Mouse (Mus musculus) heart, embryonic 14.5 days (tissue): ENCODE data around the gene Nfic. TPM values are rescaled to one million over a fixed set of nuclear protein-coding genes. Genes with fewer than 3 reads are reported as not detected.
A peak's percentile ranks its signal among the peaks of the same experiment; 100 is the strongest.

ENCODE experiments used
- ATAC-seq: fragments of 200-750 bp; cut with Nextera tagmentation; 2 replicates; pipeline ENCODE4 v1.8.0; 2017; ENCODE audit warnings: low read depth, moderate TSS enrichment; ENCODE audit not compliant: insufficient number of reproducible peaks, insufficient read depth, low FRiP score
- H3K27ac ChIP-seq, 2 experiments: fragments of 200-500 bp in 1 of 2; fragments of 300-500 bp in 1 of 2; sonication (generic) in 1 of 2; replicated peaks in 1 of 2; 2 replicates each; pipeline ENCODE4 v1.5.1; 2012 to 2014; ENCODE audit warnings: low read depth in 2 of 2, low read length in 2 of 2, control low read depth in 1 of 2, mild to moderate bottlenecking in 1 of 2, mixed read lengths in 1 of 2; ENCODE audit not compliant: control insufficient read depth in 1 of 2, insufficient read depth in 1 of 2
- H3K27me3 ChIP-seq: fragments of 300-500 bp; sonication (generic); 2 replicates; pipeline ENCODE4 v1.6.1; 2014; ENCODE audit warnings: mild to moderate bottlenecking, low read length, control low read depth; ENCODE audit not compliant: control insufficient read depth, insufficient read depth
- H3K36me3 ChIP-seq: fragments of 300-500 bp; sonication (generic); 2 replicates; pipeline ENCODE4 v1.6.1; 2014; ENCODE audit warnings: mild to moderate bottlenecking, control low read depth, low read length, mixed read lengths; ENCODE audit not compliant: control insufficient read depth, insufficient read depth
- H3K4me1 ChIP-seq, 2 experiments: fragments of 200-500 bp in 1 of 2; fragments of 300-500 bp in 1 of 2; sonication (generic) in 1 of 2; 2 replicates each; pipeline ENCODE4 v1.6.1; 2012 to 2014; ENCODE audit warnings: low read length in 2 of 2, control low read depth in 1 of 2, mixed read lengths in 1 of 2; ENCODE audit not compliant: control insufficient read depth in 2 of 2, insufficient read depth in 2 of 2
- H3K4me2 ChIP-seq: fragments of 300-500 bp; sonication (generic); 2 replicates; pipeline ENCODE4 v1.6.1; 2014; ENCODE audit warnings: mild to moderate bottlenecking, low read length
- H3K4me3 ChIP-seq, 2 experiments: fragments of 200-500 bp in 1 of 2; fragments of 300-500 bp in 1 of 2; sonication (generic) in 1 of 2; 2 replicates each; pipeline ENCODE4 v1.5.1; 2012 to 2014; ENCODE audit warnings: low read length in 2 of 2, mild to moderate bottlenecking in 2 of 2, control low read depth in 1 of 2, low read depth in 1 of 2, moderate library complexity in 1 of 2; ENCODE audit not compliant: control insufficient read depth in 1 of 2, insufficient read depth in 1 of 2
- H3K9ac ChIP-seq: fragments of 300-500 bp; sonication (generic); 2 replicates; pipeline ENCODE4 v1.6.1; 2014; ENCODE audit warnings: mild to moderate bottlenecking, low read length
- H3K9me3 ChIP-seq: fragments of 300-500 bp; sonication (generic); 2 replicates; pipeline ENCODE4 v1.6.1; 2016; ENCODE audit warnings: low read length, control low read depth; ENCODE audit not compliant: control insufficient read depth
- WGBS: fragments of 180-500 bp; shearing (Covaris S2); extraction: QIAGEN DNeasy Blood & Tissue Kit; methylation state at CpG from one replicate; pipeline ENCODE4 v1.1.7; 2014; 5-methylcytosine and 5-hydroxymethylcytosine counted together
- polyA plus RNA-seq: library from polyadenylated mRNA; unstranded; fragments of >200 nt; fragmentation: Nextera tagmentation; extraction: Ambion mirVana; gene quantifications from 2 replicates; pipeline ENCODE4 v1.2.1, GENCODE M21; 2014

The Nfic gene
- polyA plus RNA-seq, 1 experiment from 2014 or later, result 47.0 TPM

DNA sequence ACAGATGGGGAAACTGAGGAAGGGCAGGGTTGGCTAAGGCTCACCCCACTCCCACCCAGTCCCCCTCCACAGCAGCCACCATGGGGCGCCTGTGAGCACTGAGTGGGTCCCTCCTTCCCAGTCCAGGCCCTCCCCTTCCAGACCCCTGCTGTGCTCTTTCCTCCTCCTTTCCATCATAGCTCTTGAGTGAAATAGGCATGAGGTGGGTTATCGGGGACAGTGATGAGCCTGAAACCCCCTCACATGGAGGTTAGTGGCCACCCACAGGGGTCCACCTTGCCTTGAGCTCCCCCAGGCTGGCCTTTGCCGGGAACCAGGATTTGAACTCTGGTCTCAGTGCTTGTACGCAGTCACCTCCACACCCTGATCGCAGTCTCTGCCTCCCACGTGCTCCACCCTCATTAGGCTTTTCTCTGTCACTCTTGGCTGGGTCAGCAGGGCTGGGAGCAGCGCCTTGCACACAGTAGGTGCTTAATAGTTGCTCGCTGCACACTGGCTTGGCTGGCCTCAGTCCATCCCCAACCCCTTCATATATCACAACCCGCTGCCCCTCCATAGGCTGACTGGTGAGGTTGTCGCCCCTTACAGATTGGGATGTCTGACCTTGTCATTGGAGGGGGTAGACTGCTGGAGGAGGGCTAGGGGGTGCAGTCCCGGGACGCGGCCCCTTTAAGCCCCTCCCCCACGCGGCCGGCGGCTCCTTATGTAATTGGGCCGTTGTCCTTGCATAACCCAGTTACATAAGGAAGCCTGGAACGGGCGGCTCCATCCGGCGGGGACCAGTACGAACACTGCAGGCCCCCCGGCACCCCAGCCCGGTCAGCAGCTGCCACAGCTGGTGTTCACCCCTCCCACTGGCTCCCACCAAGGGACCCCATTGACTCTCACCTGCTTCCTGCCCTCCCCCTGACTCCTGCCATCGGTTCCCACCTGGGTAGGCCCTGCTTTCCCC lies 41.8 kb downstream of the Nfic start:
- Histone ChIP-seq H3K27me3 (no peaks in the 10 kb centered on the region), H3K27ac (peak overlapping the region in 1 of 2 experiments; percentile 97; a peak in 2 of 4 replicates), H3K9me3 (no peaks in the 10 kb centered on the region), H3K4me3 (0 out of 4 replicates have a peak overlapping the region, but pooled peaks of 1 of the 2 experiments have one; percentile 13), H3K4me1 (peaks cover 64 to 92% of the 10 kb centered on the region in 2 experiments), H3K9ac (peak overlapping the region; percentile 46), H3K4me2 (peak overlapping the region; percentile 44), H3K36me3 (peaks cover 22% of the 10 kb centered on the region)
- no peak for ATAC-seq
- WGBS, result 34% methylated on average over 26 of the region's 26 CpGs

DNA sequence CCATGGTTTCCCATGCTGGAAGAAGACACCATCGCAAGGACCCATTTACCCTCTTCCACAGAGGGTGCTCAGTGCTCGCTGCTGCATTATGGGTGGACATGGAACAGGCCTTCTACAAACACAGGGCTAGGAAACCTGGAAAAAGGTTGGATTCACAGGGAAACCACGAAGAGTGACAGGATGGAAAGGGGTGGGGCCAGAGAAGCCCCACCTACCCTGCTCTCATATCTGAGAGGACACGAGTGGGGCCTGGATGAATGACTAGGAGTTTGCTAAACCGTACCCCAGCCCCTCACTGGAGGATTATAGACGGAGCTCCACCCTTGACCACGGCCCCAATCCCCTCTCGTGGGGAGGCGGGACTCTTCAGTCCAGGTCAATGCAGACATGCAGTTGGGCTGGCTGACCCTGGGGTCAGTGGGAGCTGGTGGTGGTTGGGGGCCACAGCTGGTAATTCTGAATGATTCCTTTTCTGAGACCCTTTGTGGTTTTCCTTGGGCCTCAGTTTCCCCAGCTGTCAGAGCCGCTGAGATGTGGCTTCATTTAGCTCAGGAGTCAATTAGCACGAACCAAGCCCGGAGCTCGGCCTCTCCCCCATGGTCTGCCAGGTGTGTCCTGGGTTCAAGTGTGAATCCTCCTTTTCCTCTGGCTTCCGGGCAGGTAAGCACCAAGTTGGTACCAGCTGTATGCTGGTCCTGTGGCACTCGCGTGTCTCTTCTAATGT lies 42.7 kb downstream of the Nfic start:
- Histone ChIP-seq H3K36me3 (peaks cover 27% of the 10 kb centered on the region), H3K4me3 (no peak overlapping the region; a peak in 1 of 4 replicates), H3K27me3 (no peaks in the 10 kb centered on the region), H3K9me3 (no peaks in the 10 kb centered on the region), H3K4me2 (peak overlapping the region; percentile 52), H3K9ac (peak overlapping the region; percentile 55; the same call in 1 of the 2 replicates), H3K4me1 (peaks cover 71 to 94% of the 10 kb centered on the region in 2 experiments), H3K27ac (peak overlapping the region; percentile 92 to 97)
- WGBS, result 69% methylated on average over 16 of the region's 16 CpGs
- ATAC-seq, result no peak

DNA sequence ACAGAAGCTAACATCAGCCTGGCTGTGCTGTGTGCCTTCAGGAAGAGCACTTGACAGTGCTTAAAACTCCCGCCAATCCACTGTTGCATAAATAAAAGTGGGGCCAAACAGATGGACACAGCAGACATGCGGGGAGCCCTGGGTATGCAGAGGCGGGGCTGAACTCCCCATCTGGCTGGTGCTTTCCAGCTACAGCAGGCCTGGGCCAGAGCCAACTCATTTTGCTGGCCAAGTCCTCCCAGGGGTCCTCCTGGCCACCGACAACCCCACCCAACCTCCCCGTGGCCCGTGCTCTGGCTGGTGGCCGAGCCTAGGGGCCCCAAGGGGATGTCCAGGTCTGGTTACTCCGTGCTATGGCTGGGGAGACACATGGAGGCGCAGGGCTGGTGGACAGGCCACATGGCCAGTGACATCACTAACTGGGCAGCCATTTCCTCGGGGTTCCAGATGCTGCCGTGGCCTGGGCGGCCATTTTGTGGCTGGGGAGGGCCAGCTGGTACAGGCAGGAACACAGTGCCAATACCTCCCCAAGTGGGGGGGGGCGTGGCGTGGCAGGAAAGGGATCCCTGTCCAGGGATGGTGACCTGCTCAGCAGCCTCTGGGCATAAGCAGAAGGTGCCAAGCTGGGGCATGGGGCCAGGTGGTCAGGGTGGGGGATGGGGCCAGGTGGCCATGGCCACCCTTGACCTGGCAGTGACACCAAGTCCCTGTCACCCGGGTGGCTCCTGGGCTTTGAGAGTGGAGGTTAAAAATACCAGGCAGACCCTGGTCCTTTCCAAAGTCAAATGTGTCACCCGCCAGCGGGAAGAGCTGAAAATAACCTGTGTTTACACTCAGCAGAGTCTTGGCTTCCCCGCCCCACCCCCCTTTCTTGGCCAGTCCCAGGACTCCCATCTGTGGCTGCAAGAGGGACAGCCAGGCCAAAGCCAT lies 43.7 kb downstream of the Nfic start:
- 31% methylated on average over 18 of the region's 18 CpGs for WGBS
- peak; percentile 29 for ATAC-seq
- H3K27me3 ChIP-seq, result no peaks in the 10 kb centered on the region
- no peak overlapping the region; a peak in 1 of 4 replicates for H3K4me3 ChIP-seq
- peak overlapping the region; percentile 52 for H3K4me2 ChIP-seq
- H3K36me3 ChIP-seq, result peaks cover 31% of the 10 kb centered on the region
- H3K9ac ChIP-seq, result peak overlapping the region; percentile 55
- no peaks in the 10 kb centered on the region for H3K9me3 ChIP-seq
- H3K4me1 ChIP-seq, result peaks cover 71 to 94% of the 10 kb centered on the region in 2 experiments
- peak overlapping the region; percentile 92 to 97 for H3K27ac ChIP-seq

DNA sequence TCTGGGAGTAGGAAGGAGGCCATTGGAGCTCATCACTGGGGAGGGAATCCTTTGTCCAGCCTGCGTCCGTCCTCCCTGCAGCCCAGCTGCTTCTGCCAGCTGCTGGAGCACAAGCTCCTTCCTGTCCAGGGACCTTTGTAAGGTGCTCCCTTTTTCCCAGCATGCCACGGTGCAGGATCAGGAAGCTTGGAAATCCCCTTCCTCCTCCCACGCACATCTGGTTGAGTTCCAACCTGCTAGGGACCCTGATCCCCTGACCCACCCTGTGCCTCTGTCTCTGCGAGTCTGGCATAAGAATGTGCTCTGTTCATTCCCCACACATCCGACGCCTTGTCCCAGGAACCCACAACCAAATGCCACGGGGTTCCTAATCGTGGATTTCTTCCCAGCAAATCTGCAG lies 44.5 kb downstream of the Nfic start:
- peaks cover 38% of the 10 kb centered on the region for H3K36me3 ChIP-seq
- H3K27ac ChIP-seq, result peak overlapping the region; percentile 92 to 97
- H3K4me2 ChIP-seq, result peak overlapping the region; percentile 52
- no peak for ATAC-seq
- H3K9me3 ChIP-seq, result no peaks in the 10 kb centered on the region
- no peak overlapping the region for H3K4me3 ChIP-seq
- no peaks in the 10 kb centered on the region for H3K27me3 ChIP-seq
- H3K4me1 ChIP-seq, result peaks cover 72 to 93% of the 10 kb centered on the region in 2 experiments
- WGBS, result 66% methylated on average over 9 of the region's 9 CpGs
- H3K9ac ChIP-seq, result peak overlapping the region; percentile 49

DNA sequence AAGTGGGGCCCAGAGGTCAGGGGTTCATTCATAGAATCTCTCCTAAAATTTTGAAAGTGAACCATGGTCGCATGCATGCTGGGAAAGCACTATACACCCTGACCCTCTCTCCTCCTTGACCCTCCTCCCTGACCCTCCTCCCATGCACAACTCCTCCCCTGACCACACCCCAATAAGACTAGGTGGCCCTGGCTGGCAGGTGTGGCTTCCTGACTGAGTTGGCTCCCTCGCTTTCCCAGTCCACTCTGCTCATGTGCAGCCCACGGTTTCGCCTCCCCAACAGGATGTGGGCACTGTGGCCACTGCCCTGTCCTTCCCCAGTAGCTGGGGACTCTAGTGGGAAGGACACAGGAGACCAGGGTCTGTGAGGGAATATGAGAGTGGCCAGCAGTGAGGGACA lies 45.1 kb downstream of the Nfic start:
- Histone ChIP-seq H3K27ac (peak overlapping the region; percentile 56 to 97), H3K9me3 (no peaks in the 10 kb centered on the region), H3K4me2 (peak overlapping the region; percentile 35), H3K9ac (no peak overlapping the region; the same call in 1 of the 2 replicates), H3K27me3 (no peaks in the 10 kb centered on the region), H3K4me1 (peaks cover 71 to 94% of the 10 kb centered on the region in 2 experiments), H3K36me3 (peaks cover 44% of the 10 kb centered on the region), H3K4me3 (no peak overlapping the region)
- 60% methylated on average over 4 of the region's 4 CpGs for WGBS
- no peak for ATAC-seq

DNA sequence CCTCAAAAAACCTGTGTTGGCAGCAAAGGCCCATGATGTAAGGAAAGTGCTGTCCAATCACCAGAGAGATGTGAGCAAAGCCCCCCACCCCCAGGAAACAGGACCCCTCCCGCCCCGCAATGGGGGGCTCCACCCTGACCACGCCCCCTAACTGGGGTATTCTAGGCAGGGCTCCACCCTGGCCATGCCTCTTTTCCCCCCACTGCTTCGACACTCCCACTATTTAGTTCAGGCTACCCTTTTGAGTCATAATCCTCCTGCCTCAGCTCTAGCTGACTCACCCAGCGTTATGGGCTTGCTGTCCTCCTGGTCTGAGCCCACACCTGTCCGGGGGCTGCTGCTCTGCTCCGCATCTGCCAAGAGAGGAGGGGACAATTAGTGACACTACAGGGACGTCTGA lies 46.1 kb downstream of the Nfic start:
- WGBS, result 38% methylated on average over 6 of the region's 8 CpGs
- Histone ChIP-seq H3K9me3 (no peaks in the 10 kb centered on the region), H3K4me1 (peaks cover 63 to 84% of the 10 kb centered on the region in 2 experiments), H3K4me2 (peak overlapping the region; percentile 35), H3K9ac (peak overlapping the region; percentile 28; the same call in 1 of the 2 replicates), H3K27me3 (no peaks in the 10 kb centered on the region), H3K27ac (peak overlapping the region; percentile 33 to 97), H3K4me3 (peak overlapping the region; percentile 6 to 12; a peak in 3 of 4 replicates), H3K36me3 (peaks cover 47% of the 10 kb centered on the region)
- ATAC-seq, result no peak
